Mouse (Mus musculus): ENCODE measurements at regions not wholly inside any gene's neighbourhood (a gene's known extent, or its start where the extent isn't known, plus 50 kb on each side); places are given as distances from the start of the nearest gene placed in this dataset.

GRCm38 (mm10) chr13:31405312-31405711 lies 150.6 kb upstream of the Foxq1 start:
- no peak for DNase-seq (ENCODE audit: low spot score)

- DNase-seq (ENCODE audit: low spot score) = no peak
These were observed 147.4 kb upstream of the Foxq1 start for GRCm38 (mm10) chr13:31408439-31409122.

GRCm38 (mm10) chr13:31409123-31409513 lies 146.8 kb upstream of the Foxq1 start:
- DNase-seq (ENCODE audit: low spot score) = no peak

DNA sequence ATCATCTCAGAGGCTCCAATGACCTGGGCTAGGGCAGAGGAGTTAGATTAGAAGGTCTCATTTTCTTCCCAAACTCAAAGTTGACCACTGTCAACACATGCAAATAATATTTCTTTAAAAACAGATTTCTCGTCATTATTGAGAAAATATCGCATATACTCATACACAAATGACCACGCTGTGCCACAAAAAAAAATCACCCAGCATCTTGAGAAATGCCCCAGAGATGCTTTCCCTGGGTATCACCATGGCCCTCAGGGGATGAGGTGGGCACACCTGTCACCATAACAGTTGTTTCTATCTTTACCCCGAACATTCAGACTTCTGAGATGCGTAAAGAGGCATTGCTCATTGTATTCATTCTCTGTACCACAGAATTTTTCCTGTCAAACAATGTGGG lies 134.4 kb upstream of the Foxq1 start:
- no peak for DNase-seq (ENCODE audit: low spot score)

GRCm38 (mm10) chr13:31423599-31423998 lies 132.3 kb upstream of the Foxq1 start:
- DNase-seq (ENCODE audit: low spot score) = no peak

DNA sequence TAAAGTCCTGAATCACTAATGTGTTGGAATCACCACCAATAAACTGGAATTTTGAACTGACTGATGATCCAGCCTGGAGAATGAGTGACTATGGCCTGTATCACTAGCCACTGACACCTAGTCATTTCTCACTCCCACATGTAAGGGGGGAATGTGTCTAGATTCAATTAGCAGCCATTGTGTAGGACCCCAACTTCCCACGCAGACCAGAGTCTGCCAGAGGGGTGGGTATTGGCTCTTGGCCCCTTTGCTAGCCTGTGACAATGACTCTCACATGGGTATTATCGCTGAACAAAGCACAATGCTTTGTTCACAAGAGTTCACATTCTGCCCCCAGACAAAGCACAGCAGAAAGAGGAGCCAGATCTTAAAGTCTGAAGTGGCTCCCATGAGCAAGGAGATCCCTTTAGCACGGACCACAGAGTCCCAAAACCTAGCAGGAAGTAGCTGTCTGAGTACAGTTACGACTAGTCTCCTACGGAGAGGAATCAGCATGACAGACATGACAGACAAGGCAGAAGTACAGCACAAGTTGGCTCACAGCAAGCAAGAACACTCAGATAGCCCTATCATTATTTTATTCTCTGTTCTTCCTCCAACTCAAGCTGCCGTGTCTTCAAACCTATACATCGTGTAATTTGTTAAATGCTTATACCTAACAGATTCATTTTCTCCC lies 130.0 kb upstream of the Foxq1 start:
- DNase-seq (ENCODE audit: low spot score) = no peak

DNA sequence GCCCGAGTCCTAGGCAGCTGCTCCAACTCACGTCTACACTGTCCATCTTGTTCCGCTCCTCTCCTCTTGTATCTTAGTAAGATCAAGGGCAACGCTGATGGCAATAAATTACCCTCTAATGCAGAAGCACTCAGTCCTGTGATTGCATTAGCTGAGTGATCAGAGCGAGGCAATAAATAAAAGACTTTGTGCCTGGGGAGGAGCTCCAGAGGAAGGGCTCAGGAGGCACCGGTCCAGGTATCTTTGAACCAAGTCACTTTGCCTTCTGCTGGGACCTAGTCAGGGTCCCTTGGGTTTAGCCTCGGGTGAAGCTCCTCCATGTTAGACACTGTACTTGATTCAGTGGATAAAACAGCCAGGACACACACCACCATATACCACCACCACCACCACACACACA lies 119.5 kb upstream of the Foxq1 start:
- DNase-seq (ENCODE audit: low spot score) = no peak

GRCm38 (mm10) chr13:31439761-31440627 lies 115.9 kb upstream of the Foxq1 start:
- no peak for DNase-seq (ENCODE audit: low spot score)

DNA sequence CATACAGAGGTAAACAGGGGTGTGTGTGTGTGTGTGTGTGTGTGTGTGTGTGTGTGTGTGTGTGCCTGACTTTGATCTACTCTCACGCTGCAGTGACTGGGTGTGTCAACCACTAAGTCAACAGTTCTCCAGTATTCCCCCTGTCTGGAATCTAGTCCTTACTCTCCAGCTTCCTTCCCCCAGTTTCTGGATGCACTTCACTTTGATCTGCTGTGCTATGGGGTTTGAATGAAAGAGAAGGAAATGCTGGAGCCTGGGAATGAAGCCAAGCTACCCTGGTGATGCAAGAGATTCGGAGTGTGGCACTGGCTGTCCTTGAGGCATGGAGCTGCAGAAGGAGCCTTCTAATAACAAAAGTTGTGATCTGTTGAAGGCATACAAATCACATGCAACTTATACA lies 97.1 kb upstream of the Foxq1 start:
- DNase-seq (ENCODE audit: low spot score) = peak; percentile 18

- DNase-seq (ENCODE audit: low spot score) = no peak
These were observed 90.8 kb upstream of the Foxq1 start for GRCm38 (mm10) chr13:31465141-31465540.

DNA sequence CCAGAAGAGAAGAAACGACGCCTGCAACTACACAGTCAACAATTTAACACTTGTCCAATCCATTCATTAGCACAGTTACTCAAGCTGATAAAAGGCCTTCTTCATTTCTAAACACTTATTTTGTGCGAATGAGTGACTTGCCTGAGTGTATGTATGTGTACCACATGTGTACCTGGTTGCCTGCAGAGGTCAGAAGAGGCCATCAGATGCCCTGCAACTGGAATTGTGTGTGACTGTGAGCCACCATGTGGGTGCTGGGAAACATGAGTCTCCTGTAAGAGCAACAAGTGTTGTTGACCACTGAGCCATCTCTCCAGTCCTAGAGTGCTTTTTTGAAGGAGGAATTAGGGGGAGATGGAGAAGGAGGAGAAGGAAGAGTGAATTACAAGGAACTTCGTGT lies 90.2 kb upstream of the Foxq1 start:
- no peak for DNase-seq (ENCODE audit: low spot score)

GRCm38 (mm10) chr13:31468131-31468530 lies 87.8 kb upstream of the Foxq1 start:
- DNase-seq (ENCODE audit: low spot score) = no peak

DNA sequence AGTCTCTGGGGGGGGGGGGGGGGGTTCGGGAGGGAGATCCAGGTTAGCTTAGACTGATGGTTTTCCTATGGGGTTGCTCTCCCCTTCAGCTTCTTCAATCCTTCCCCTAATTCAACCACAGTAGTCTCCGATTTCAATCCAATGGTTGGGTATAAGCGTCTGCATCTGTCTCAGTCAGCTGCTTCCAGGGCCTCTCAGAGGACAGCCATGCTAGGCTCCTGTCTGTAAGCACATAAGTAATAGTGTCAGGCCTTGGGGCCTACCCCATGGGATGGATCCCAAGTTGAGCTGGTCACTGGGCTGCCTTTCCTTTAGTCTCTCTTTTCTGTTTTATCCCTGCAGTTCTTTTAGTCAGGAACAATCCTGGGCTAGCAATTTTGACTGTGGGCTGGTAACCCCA lies 87.0 kb upstream of the Foxq1 start:
- DNase-seq (ENCODE audit: low spot score) = no peak

DNA sequence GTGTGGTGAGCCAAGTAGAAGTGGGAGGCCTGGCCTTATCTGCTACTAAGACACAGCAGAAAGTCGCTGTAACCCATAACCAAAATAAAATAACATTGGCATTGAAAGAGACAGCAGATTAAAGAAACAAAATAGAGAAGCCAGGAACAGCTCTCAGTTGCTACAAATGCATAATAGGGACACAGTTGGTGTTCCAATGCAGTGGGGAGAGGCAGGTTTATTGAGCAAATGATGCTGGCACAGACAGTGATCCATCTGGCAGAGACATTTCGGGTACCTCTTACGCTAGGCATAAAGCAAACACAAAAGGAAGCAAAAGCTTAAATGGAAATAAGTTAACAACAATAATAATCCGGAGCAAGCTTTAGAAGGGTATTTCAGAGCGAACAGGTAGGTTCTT lies 83.6 kb upstream of the Foxq1 start:
- no peak for DNase-seq (ENCODE audit: low spot score)

- no peak for DNase-seq (ENCODE audit: low spot score)
These were observed 83.1 kb upstream of the Foxq1 start for GRCm38 (mm10) chr13:31472804-31473203.

DNA sequence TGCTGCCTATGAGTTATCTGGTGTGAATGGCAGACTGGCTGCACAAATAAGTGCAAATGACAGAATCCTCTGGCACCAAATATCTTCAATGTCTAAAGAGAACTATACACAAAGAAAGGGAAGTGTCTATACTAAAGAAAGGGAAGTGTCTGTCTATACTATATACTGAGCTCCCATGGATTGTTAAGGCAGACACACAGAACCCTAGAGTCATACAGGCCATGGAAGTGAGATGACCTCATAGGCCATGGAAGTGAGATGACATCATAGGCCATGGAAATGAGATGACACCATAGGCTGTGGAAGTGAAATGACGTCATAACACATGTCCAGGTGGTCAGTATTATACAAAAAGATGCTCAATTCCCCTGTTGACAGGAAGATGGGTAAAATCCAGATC lies 82.7 kb upstream of the Foxq1 start:
- no peak for DNase-seq (ENCODE audit: low spot score)

DNA sequence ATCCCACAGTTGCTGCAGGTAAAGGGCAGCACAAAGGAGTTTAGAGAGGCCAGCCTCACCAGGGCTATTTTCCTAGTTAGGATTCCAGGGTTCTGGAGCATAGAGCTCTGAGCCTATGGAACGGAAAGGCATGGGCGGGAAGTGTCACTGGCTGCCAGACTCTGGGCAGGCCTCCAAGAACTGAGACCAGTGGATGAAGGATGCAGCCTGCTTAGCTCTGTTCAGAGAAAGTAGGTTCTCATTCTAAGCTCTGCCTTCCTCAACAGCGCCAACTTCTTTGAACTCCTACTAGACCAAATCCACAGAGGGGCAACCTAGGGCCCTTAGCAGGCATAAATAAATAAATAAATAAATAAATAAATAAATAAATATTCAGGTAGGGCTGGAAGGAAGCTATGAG lies 80.1 kb upstream of the Foxq1 start:
- no peak for DNase-seq (ENCODE audit: low spot score)

- DNase-seq (ENCODE audit: low spot score) = no peak
These were observed 78.6 kb upstream of the Foxq1 start for GRCm38 (mm10) chr13:31477171-31477867.

- DNase-seq (ENCODE audit: low spot score) = no peak
These were observed 74.7 kb upstream of the Foxq1 start for GRCm38 (mm10) chr13:31481105-31481844.

GRCm38 (mm10) chr13:31486373-31486772 lies 69.6 kb upstream of the Foxq1 start:
- no peak for DNase-seq (ENCODE audit: low spot score)

DNA sequence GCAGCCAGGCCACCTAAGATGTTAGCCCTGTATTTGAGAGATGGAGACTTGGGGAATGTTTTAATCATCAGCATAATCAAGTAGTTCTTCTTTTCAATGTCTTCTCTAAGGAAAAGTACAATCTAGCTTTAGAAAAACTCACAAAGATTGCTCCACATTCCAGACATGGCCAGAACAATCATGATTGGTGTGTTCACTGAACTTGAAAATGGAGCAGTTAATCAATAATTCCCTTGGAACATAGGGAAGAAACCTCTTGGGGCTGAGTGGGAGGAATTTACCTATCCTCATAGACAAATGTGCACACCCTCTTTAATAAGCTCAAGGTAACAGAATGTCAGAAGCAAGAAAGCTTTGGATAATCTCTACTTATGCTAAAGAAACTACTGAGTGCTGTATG lies 67.7 kb upstream of the Foxq1 start:
- DNase-seq (ENCODE audit: low spot score) = no peak

GRCm38 (mm10) chr13:31503191-31503590 lies 52.7 kb upstream of the Foxq1 start:
- no peak for DNase-seq (ENCODE audit: low spot score)
